Mouse (Mus musculus): ENCODE results near the gene Zfp27. TPM values are rescaled to one million over a fixed set of nuclear protein-coding genes. Genes with fewer than 3 reads are reported as not detected.
"Not testable (repeated sequence)": the region's sequence is repeated elsewhere in the genome, so short reads cannot be mapped to it uniquely, and the experiment has no call there.

Gene Zfp27
- polyA plus RNA-seq, 1 experiment: 13.7 TPM

DNA sequence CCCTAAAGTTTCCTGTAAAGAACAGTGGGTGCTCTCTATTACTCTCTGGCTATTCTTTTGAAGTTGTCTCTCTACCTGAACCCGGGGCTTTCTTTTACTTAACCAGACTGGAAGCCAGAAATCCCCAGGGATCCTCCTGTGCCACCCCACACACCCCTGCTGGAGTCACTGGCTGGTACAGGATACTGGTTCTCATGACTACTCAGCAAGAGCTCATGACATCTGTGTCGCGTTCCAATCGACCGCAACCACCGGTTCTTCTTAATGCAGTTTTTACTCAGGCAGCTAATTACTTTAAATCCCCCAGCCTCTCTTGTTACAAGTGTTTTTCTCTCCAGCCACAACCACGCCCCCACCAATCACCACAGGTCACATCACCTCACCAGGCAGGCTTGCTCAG, 26.3 kb downstream of the Zfp27 start:
- H3K4me1 ChIP-seq (ENCODE audit: control insufficient read depth, insufficient read depth, low read length): no peaks in the 10 kb centered on the region
- TF ChIP-seq POLR2A (IDR thresholded peaks at IDR 0.05; ENCODE audit: borderline replicate concordance, insufficient read depth, low read length): no peak
- TF ChIP-seq CTCF (IDR thresholded peaks at IDR 0.05; ENCODE audit: borderline replicate concordance, insufficient read depth, low read depth, low read length): no peak
- H3K4me3 ChIP-seq (replicated peaks; ENCODE audit: insufficient read depth, low read depth, low read length): no peak overlapping the region
- 73% methylated on average over 7 of the region's 7 CpGs for WGBS
- H3K27me3 ChIP-seq (ENCODE audit: control insufficient read depth, insufficient read depth, low read length): no peaks in the 10 kb centered on the region
- no peak overlapping the region for H3K27ac ChIP-seq (ENCODE audit: insufficient read depth, low read length)
- no peak for DNase-seq

DNA sequence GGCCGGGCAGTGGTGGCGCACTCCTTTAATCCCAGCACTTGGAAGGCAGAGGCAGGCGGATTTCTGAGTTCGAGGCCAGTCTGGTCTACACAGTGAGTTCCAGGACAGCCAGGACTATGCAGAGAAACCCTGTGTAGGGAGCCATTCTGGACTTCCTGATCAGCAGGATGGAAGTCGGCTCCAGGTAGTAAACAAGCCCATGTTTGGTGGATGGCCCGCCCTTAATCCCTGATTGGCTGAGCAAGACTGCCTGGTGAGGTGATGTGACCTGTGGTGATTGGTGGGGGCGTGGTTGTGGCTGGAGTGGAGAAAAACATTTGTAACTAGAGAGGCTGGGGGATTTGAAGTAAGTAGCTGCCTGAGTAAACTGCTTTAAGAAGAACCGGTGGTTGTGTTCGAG, 28.8 kb downstream of the Zfp27 start:
- DNase-seq; H3K4me1 ChIP-seq (ENCODE audit: control insufficient read depth, insufficient read depth, low read length); H3K27ac ChIP-seq (ENCODE audit: insufficient read depth, low read length); H3K27me3 ChIP-seq (ENCODE audit: control insufficient read depth, insufficient read depth, low read length); H3K4me3 ChIP-seq (replicated peaks; ENCODE audit: insufficient read depth, low read depth, low read length): not testable (repeated sequence)
- WGBS: 95% methylated on average over 9 of the region's 9 CpGs

DNA sequence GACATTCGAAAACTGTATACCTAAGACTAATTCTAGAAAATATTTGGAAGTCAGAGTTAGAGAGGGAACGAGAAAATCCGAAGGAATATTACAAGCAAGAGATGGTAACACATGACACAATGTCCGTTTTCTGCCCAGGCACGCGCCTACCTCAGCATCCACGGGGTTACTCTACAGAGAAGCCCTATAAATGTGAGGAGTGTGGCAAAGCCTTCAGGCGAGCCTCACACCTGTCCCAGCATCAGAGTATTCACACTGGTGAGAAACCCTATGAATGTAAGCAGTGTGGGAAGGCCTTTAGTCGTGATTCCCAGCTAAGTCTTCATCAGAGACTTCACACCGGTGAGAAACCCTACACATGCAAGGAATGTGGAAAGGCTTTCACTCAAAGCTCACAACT, 32.1 kb downstream of the Zfp27 start:
- TF ChIP-seq POLR2A (IDR thresholded peaks at IDR 0.05; ENCODE audit: borderline replicate concordance, insufficient read depth, low read length): no peak
- TF ChIP-seq CTCF (IDR thresholded peaks at IDR 0.05; ENCODE audit: borderline replicate concordance, insufficient read depth, low read depth, low read length): no peak
- 94% methylated on average over 10 of the region's 10 CpGs for WGBS
- no peaks in the 10 kb centered on the region for H3K4me1 ChIP-seq (ENCODE audit: control insufficient read depth, insufficient read depth, low read length)
- no peak for DNase-seq
- no peaks in the 10 kb centered on the region for H3K27me3 ChIP-seq (ENCODE audit: control insufficient read depth, insufficient read depth, low read length)
- no peak overlapping the region for H3K4me3 ChIP-seq (replicated peaks; ENCODE audit: insufficient read depth, low read depth, low read length)
- no peak overlapping the region for H3K27ac ChIP-seq (ENCODE audit: insufficient read depth, low read length)

GRCm38 (mm10) chr7:29861660-29862059, 44.7 kb downstream of the Zfp27 start:
- WGBS: 83% methylated on average over 7 of the region's 7 CpGs
- no peak for DNase-seq

GRCm38 (mm10) chr7:29859532-29860517, 46.5 kb downstream of the Zfp27 start, which contains the start of gene Zfp420:
Gene Zfp420, plus strand, starts transcription at chr7:29859979.
- H3K4me3 ChIP-seq (replicated peaks; ENCODE audit: insufficient read depth, low read depth, low read length): peak within 1 kb of the TSS; percentile 71
- peak; percentile 94 to 97 for DNase-seq
- H3K4me1 ChIP-seq (ENCODE audit: control insufficient read depth, insufficient read depth, low read length): no peaks in the 10 kb centered on the region
- no peaks in the 10 kb centered on the region for H3K27me3 ChIP-seq (ENCODE audit: control insufficient read depth, insufficient read depth, low read length)
- TF ChIP-seq CTCF (IDR thresholded peaks at IDR 0.05; ENCODE audit: borderline replicate concordance, insufficient read depth, low read depth, low read length) (no peak; the same call in 1 of the 2 replicates), POLR2A (IDR thresholded peaks at IDR 0.05; ENCODE audit: borderline replicate concordance, insufficient read depth, low read length) (peak; percentile 86)
- 4% methylated on average over 32 of the region's 32 CpGs for WGBS
- H3K27ac ChIP-seq (ENCODE audit: insufficient read depth, low read length): peak within 1 kb of the TSS; percentile 1; the same call in 1 of the 2 replicates

More at GRCm38 (mm10) chr7:29861660-29862059, 44.7 kb downstream of the Zfp27 start:
- no peaks in the 10 kb centered on the region for H3K27me3 ChIP-seq (ENCODE audit: control insufficient read depth, insufficient read depth, low read length)
- TF ChIP-seq CTCF (IDR thresholded peaks at IDR 0.05; ENCODE audit: borderline replicate concordance, insufficient read depth, low read depth, low read length) (no peak), POLR2A (IDR thresholded peaks at IDR 0.05; ENCODE audit: borderline replicate concordance, insufficient read depth, low read length) (no peak)
- H3K4me3 ChIP-seq (replicated peaks; ENCODE audit: insufficient read depth, low read depth, low read length): no peak overlapping the region
- no peaks in the 10 kb centered on the region for H3K4me1 ChIP-seq (ENCODE audit: control insufficient read depth, insufficient read depth, low read length)
- H3K27ac ChIP-seq (ENCODE audit: insufficient read depth, low read length): no peak overlapping the region

GRCm38 (mm10) chr7:29853219-29853842, 53.0 kb downstream of the Zfp27 start, which contains the start of gene Zfp940:
Gene Zfp940, minus strand, starts transcription at chr7:29853669.
- peak; percentile 90 to 91 for DNase-seq
- peak within 1 kb of the TSS; percentile 83; the same call in 1 of the 2 replicates for H3K27ac ChIP-seq (ENCODE audit: insufficient read depth, low read length)
- WGBS: under 1% methylated on average over 21 of the region's 21 CpGs
- peak within 1 kb of the TSS; percentile 100 for H3K4me3 ChIP-seq (replicated peaks; ENCODE audit: insufficient read depth, low read depth, low read length)
- H3K4me1 ChIP-seq (ENCODE audit: control insufficient read depth, insufficient read depth, low read length): no peaks in the 10 kb centered on the region
- H3K27me3 ChIP-seq (ENCODE audit: control insufficient read depth, insufficient read depth, low read length): no peaks in the 10 kb centered on the region
- TF ChIP-seq CTCF (IDR thresholded peaks at IDR 0.05; ENCODE audit: borderline replicate concordance, insufficient read depth, low read depth, low read length) (no peak), POLR2A (IDR thresholded peaks at IDR 0.05; ENCODE audit: borderline replicate concordance, insufficient read depth, low read length) (peak; percentile 70; the same call in 1 of the 2 replicates)

DNA sequence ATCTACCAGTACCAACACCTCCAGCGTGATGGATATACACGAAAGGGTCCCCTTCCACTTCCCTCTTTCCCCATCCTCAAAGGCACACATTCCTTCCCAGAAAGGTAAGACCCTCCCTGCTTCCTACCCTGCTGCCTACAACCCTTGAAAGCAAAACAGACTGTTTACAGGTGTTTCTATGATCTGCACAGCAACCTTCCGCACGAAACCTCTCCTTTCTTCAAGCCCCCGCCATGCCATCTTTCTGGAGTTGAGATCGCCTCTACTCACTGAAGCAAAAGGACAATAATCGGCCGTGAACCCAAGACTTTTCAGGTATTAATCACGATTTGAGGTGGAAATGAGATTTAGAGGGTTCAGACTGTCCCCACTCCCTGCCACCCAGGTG, 53.5 kb downstream of the Zfp27 start:
- no peaks in the 10 kb centered on the region for H3K4me1 ChIP-seq (ENCODE audit: control insufficient read depth, insufficient read depth, low read length)
- H3K27ac ChIP-seq (ENCODE audit: insufficient read depth, low read length): no peak overlapping the region
- H3K4me3 ChIP-seq (replicated peaks; ENCODE audit: insufficient read depth, low read depth, low read length): peak overlapping the region; percentile 100
- H3K27me3 ChIP-seq (ENCODE audit: control insufficient read depth, insufficient read depth, low read length): no peaks in the 10 kb centered on the region
- DNase-seq: no peak
- 38% methylated on average over 9 of the region's 9 CpGs for WGBS
- TF ChIP-seq POLR2A (IDR thresholded peaks at IDR 0.05; ENCODE audit: borderline replicate concordance, insufficient read depth, low read length) (no peak), CTCF (IDR thresholded peaks at IDR 0.05; ENCODE audit: borderline replicate concordance, insufficient read depth, low read depth, low read length) (no peak)

All from cerebellum, adult 2 months (tissue).